Mouse (Mus musculus) ES-E14 (cell line): ENCODE results near the gene Aak1. TPM values are rescaled to one million over a fixed set of nuclear protein-coding genes. Genes with fewer than 3 reads are reported as not detected.

ENCODE experiments used
- DNase-seq: peaks from one replicate; pipeline ENCODE4 v3.0.0-alpha.2; 2013; ENCODE audit warnings: low read depth, low spot score
- H3K27ac ChIP-seq: 2 replicates; pipeline ENCODE4 v1.5.1; 2012; ENCODE audit warnings: low read depth, mild to moderate bottlenecking, low read length, moderate library complexity, mixed read lengths; ENCODE audit not compliant: poor library complexity, insufficient read depth, severe bottlenecking
- H3K36me3 ChIP-seq: 2 replicates; pipeline ENCODE4 v1.6.1; 2012; ENCODE audit warnings: mild to moderate bottlenecking, low read length, moderate library complexity, mixed read lengths; ENCODE audit not compliant: control insufficient read depth, poor library complexity, insufficient read depth, severe bottlenecking
- H3K4me1 ChIP-seq, 2 experiments: fragments of 150-350 bp in 1 of 2; sonication (generic) in 1 of 2; 2 replicates each; pipeline ENCODE4 v1.6.1; 2012; ENCODE audit warnings: low read length in 2 of 2, mild to moderate bottlenecking in 1 of 2, mixed read lengths in 1 of 2; ENCODE audit not compliant: control insufficient read depth in 2 of 2, insufficient read depth in 2 of 2, poor library complexity in 1 of 2
- H3K4me3 ChIP-seq, 2 experiments: fragments of 150-350 bp in 1 of 2; sonication (generic) in 1 of 2; 2 replicates each; pipeline ENCODE4 v1.5.1; 2012; ENCODE audit warnings: low read length in 2 of 2, low read depth in 1 of 2, mild to moderate bottlenecking in 1 of 2, mixed read lengths in 1 of 2; ENCODE audit not compliant: insufficient read depth in 1 of 2, poor library complexity in 1 of 2, severe bottlenecking in 1 of 2
- H3K9ac ChIP-seq: 2 replicates; pipeline ENCODE4 v1.6.1; 2012; ENCODE audit warnings: low read depth, mild to moderate bottlenecking, low read length, mixed read lengths; ENCODE audit not compliant: poor library complexity, insufficient read depth, severe bottlenecking
- H3K9me3 ChIP-seq: fragments of 150-350 bp; sonication (generic); 2 replicates; pipeline ENCODE4 v1.6.1; 2012; ENCODE audit warnings: low read depth, mild to moderate bottlenecking, low read length; ENCODE audit not compliant: control insufficient read depth, insufficient read depth
- CHD2 ChIP-seq: IDR thresholded peaks from 2 replicates; pipeline ENCODE4 v1.6.1; 2014; ENCODE audit warnings: mild to moderate bottlenecking, low read depth, low read length, inconsistent platforms
- HCFC1 ChIP-seq: IDR thresholded peaks from 2 replicates; pipeline ENCODE4 v1.6.1; 2012; ENCODE audit warnings: low read length, inconsistent platforms, borderline replicate concordance; ENCODE audit not compliant: insufficient read depth
- MAFK ChIP-seq: IDR thresholded peaks from 2 replicates; pipeline ENCODE4 v1.6.1; 2014; ENCODE audit warnings: mild to moderate bottlenecking, low read depth, low read length, inconsistent platforms; ENCODE audit not compliant: insufficient read depth
- ZC3H11A ChIP-seq: IDR thresholded peaks from 2 replicates; pipeline ENCODE4 v1.6.1; 2012; ENCODE audit warnings: low read depth, mild to moderate bottlenecking, inconsistent platforms, low read length, borderline replicate concordance
- ZNF384 ChIP-seq: IDR thresholded peaks from 2 replicates; pipeline ENCODE4 v1.6.1; 2012; ENCODE audit warnings: low read depth, low read length, inconsistent platforms
- in situ Hi-C, 2 experiments: fragments of 600-800 bp; cut with MboI; formaldehyde crosslinking; loops; one replicate each; pipeline ENCODE4 v1.15.1; 2025; ENCODE audit warnings: low sequenced_read_pairs in 2 of 2, inconsistent platforms in 1 of 2; ENCODE audit not compliant: unreplicated experiment in 2 of 2
- total RNA-seq: library from RNA; depleted of rRNA; stranded (reverse); fragments of 300-350 nt; gene quantifications from 2 replicates; pipeline ENCODE4 v1.2.3, GENCODE M21; 2012

Gene Aak1
- total RNA-seq, 1 experiment: 20.0 TPM

- peak; percentile 83 for DNase-seq
These were observed 32.7 kb upstream of the Aak1 start for GRCm38 (mm10) chr6:86816586-86816985.

GRCm38 (mm10) chr6:86818914-86819313, 30.4 kb upstream of the Aak1 start:
- no peak for DNase-seq
- H3K9me3 ChIP-seq: no peaks in the 10 kb centered on the region
- no peak overlapping the region for H3K4me3 ChIP-seq
- in situ Hi-C loops: no loop called here
- no peaks in the 10 kb centered on the region for H3K36me3 ChIP-seq
- peaks cover 14 to 30% of the 10 kb centered on the region in 2 experiments for H3K4me1 ChIP-seq
- no peak for TF ChIP-seq MAFK
- no peak for TF ChIP-seq ZNF384
- no peak for TF ChIP-seq CHD2
- no peak for TF ChIP-seq ZC3H11A
- TF ChIP-seq HCFC1: no peak
- H3K9ac ChIP-seq: no peak overlapping the region
- H3K27ac ChIP-seq: no peak overlapping the region

More at GRCm38 (mm10) chr6:86816586-86816985, 32.7 kb upstream of the Aak1 start:
- Histone ChIP-seq H3K9ac (no peak overlapping the region), H3K4me3 (no peak overlapping the region), H3K9me3 (no peaks in the 10 kb centered on the region), H3K36me3 (no peaks in the 10 kb centered on the region), H3K4me1 (peaks cover 10 to 17% of the 10 kb centered on the region in 2 experiments), H3K27ac (no peak overlapping the region)
- TF ChIP-seq ZC3H11A (no peak), MAFK (no peak), CHD2 (no peak), HCFC1 (no peak), ZNF384 (no peak)
- in situ Hi-C loops: no loop called here

GRCm38 (mm10) chr6:86819926-86820325, 29.4 kb upstream of the Aak1 start:
- H3K27ac ChIP-seq: no peak overlapping the region
- in situ Hi-C loops: no loop called here
- H3K4me3 ChIP-seq: no peak overlapping the region
- TF ChIP-seq MAFK (no peak), CHD2 (no peak), HCFC1 (no peak), ZC3H11A (no peak), ZNF384 (no peak)
- no peak for DNase-seq
- peaks cover 8 to 29% of the 10 kb centered on the region in 2 experiments for H3K4me1 ChIP-seq
- no peaks in the 10 kb centered on the region for H3K9me3 ChIP-seq
- H3K9ac ChIP-seq: no peak overlapping the region
- H3K36me3 ChIP-seq: no peaks in the 10 kb centered on the region

GRCm38 (mm10) chr6:86820690-86821089, 28.6 kb upstream of the Aak1 start:
- no peak for TF ChIP-seq ZC3H11A
- TF ChIP-seq HCFC1: no peak
- no peak for TF ChIP-seq ZNF384
- no peak for TF ChIP-seq CHD2
- TF ChIP-seq MAFK: no peak
- peaks cover 6 to 25% of the 10 kb centered on the region in 2 experiments; a peak in 3 of 4 replicates for H3K4me1 ChIP-seq
- H3K27ac ChIP-seq: no peak overlapping the region
- H3K36me3 ChIP-seq: no peaks in the 10 kb centered on the region
- in situ Hi-C loops: no loop called here
- peak; percentile 64 for DNase-seq
- no peak overlapping the region for H3K9ac ChIP-seq
- H3K9me3 ChIP-seq: no peaks in the 10 kb centered on the region
- H3K4me3 ChIP-seq: no peak overlapping the region
